Mouse (Mus musculus) midbrain, postnatal 0 days (tissue): Measurements from ENCODE around the gene Ankrd44. TPM values are rescaled to one million over a fixed set of nuclear protein-coding genes. Genes with fewer than 3 reads are reported as not detected.

Source experiments
- ATAC-seq: fragments of 200-750 bp; cut with Nextera tagmentation; 2 replicates; pipeline ENCODE4 v1.8.0; 2017; ENCODE audit warnings: moderate number of reproducible peaks, mild to moderate bottlenecking, moderate TSS enrichment, moderate library complexity; ENCODE audit not compliant: low FRiP score
- DNase-seq: peaks from one replicate; pipeline ENCODE4 v3.0.0-alpha.2; 2015; ENCODE audit warnings: low spot score
- H3K27ac ChIP-seq: fragments of 300-500 bp; sonication (generic); 2 replicates; pipeline ENCODE4 v1.5.1; 2014; ENCODE audit warnings: low read depth, mild to moderate bottlenecking, low read length, mixed read lengths
- H3K27me3 ChIP-seq: fragments of 300-500 bp; sonication (generic); 2 replicates; pipeline ENCODE4 v1.6.1; 2014; ENCODE audit warnings: low read length, control low read depth, mixed read lengths; ENCODE audit not compliant: insufficient read depth
- H3K36me3 ChIP-seq: fragments of 300-500 bp; sonication (generic); 2 replicates; pipeline ENCODE4 v1.6.1; 2014; ENCODE audit warnings: low read length, control low read depth, mixed read lengths; ENCODE audit not compliant: insufficient read depth
- H3K4me1 ChIP-seq: fragments of 300-500 bp; sonication (generic); 2 replicates; pipeline ENCODE4 v1.6.1; 2014; ENCODE audit warnings: mild to moderate bottlenecking, control low read depth, antibody characterized with exemption, low read length, mixed read lengths; ENCODE audit not compliant: insufficient read depth
- H3K4me2 ChIP-seq: fragments of 300-500 bp; sonication (generic); 2 replicates; pipeline ENCODE4 v1.6.1; 2014; ENCODE audit warnings: low read depth, mild to moderate bottlenecking, low read length, mixed read lengths; ENCODE audit not compliant: poor library complexity, severe bottlenecking
- H3K4me3 ChIP-seq: fragments of 300-500 bp; sonication (generic); 2 replicates; pipeline ENCODE4 v1.5.1; 2014; ENCODE audit warnings: low read depth, mild to moderate bottlenecking, low read length, moderate library complexity
- H3K9ac ChIP-seq: fragments of 300-500 bp; sonication (generic); replicated peaks from 2 replicates; pipeline ENCODE4 v1.6.1; 2014; ENCODE audit warnings: mild to moderate bottlenecking, low read length, moderate library complexity, mixed read lengths; ENCODE audit not compliant: poor library complexity, severe bottlenecking
- H3K9me3 ChIP-seq: fragments of 300-500 bp; sonication (generic); 2 replicates; pipeline ENCODE4 v1.6.1; 2016; ENCODE audit warnings: low read length, control low read depth
- CTCF ChIP-seq: IDR thresholded peaks from 2 replicates; pipeline ENCODE4 v1.5.1; 2016; ENCODE audit warnings: antibody characterized with exemption, mild to moderate bottlenecking
- WGBS: fragments of 180-500 bp; shearing (Covaris S2); extraction: QIAGEN DNeasy Blood & Tissue Kit; methylation state at CpG from one replicate; pipeline ENCODE4 v1.1.7; 2014; 5-methylcytosine and 5-hydroxymethylcytosine counted together
- polyA plus RNA-seq: library from polyadenylated mRNA; unstranded; fragments of >200 nt; fragmentation: Nextera tagmentation; extraction: Ambion mirVana; gene quantifications from 2 replicates; pipeline ENCODE4 v1.2.1, GENCODE M21; 2015
- total RNA-seq: library from RNA; depleted of rRNA; stranded (reverse); fragments of >200 nt; gene quantifications from 2 replicates; pipeline ENCODE4 v1.2.3, GENCODE M21; 2014

The Ankrd44 gene
- total and polyA plus RNA-seq, 2 experiments from 2014 or later = 16.7 to 51.6 TPM

GRCm38 (mm10) chr1:54665095-54665494 is 261.1 kb downstream of the Ankrd44 start:
- Histone ChIP-seq H3K4me1 (no peaks in the 10 kb centered on the region; the same call in 1 of the 2 replicates), H3K9me3 (no peaks in the 10 kb centered on the region), H3K36me3 (peaks cover 9% of the 10 kb centered on the region), H3K27me3 (no peaks in the 10 kb centered on the region), H3K27ac (no peak overlapping the region), H3K4me2 (no peak overlapping the region), H3K4me3 (no peak overlapping the region), H3K9ac (no peak overlapping the region)
- ATAC-seq = no peak
- WGBS = 45% methylated on average over 4 of the region's 4 CpGs
- TF ChIP-seq CTCF = no peak
- DNase-seq = no peak

GRCm38 (mm10) chr1:54660674-54661073 is 265.5 kb downstream of the Ankrd44 start:
- H3K4me2 ChIP-seq = no peak overlapping the region
- no peak overlapping the region for H3K27ac ChIP-seq
- peaks cover 13% of the 10 kb centered on the region for H3K36me3 ChIP-seq
- H3K4me3 ChIP-seq = no peak overlapping the region
- no peaks in the 10 kb centered on the region; the same call in 1 of the 2 replicates for H3K4me1 ChIP-seq
- no peaks in the 10 kb centered on the region for H3K9me3 ChIP-seq
- DNase-seq (no peak), ATAC-seq (no peak)
- no peaks in the 10 kb centered on the region for H3K27me3 ChIP-seq
- TF ChIP-seq CTCF = no peak
- no peak overlapping the region for H3K9ac ChIP-seq
- 90% methylated on average over 6 of the region's 6 CpGs for WGBS

GRCm38 (mm10) chr1:54658558-54658957 is 267.6 kb downstream of the Ankrd44 start:
- DNase-seq = no peak
- no peaks in the 10 kb centered on the region for H3K4me1 ChIP-seq
- H3K4me2 ChIP-seq = no peak overlapping the region
- no peak overlapping the region for H3K4me3 ChIP-seq
- H3K27ac ChIP-seq = no peak overlapping the region
- peaks cover 13% of the 10 kb centered on the region for H3K36me3 ChIP-seq
- WGBS = 94% methylated on average over 4 of the region's 4 CpGs
- no peaks in the 10 kb centered on the region for H3K9me3 ChIP-seq
- TF ChIP-seq CTCF = no peak
- no peaks in the 10 kb centered on the region for H3K27me3 ChIP-seq
- no peak overlapping the region for H3K9ac ChIP-seq
- no peak for ATAC-seq

GRCm38 (mm10) chr1:54648237-54648636 is 277.9 kb downstream of the Ankrd44 start:
- Histone ChIP-seq H3K4me3 (no peak overlapping the region), H3K36me3 (peaks cover 7% of the 10 kb centered on the region), H3K27me3 (no peaks in the 10 kb centered on the region), H3K4me1 (peaks cover 3% of the 10 kb centered on the region; the same call in 1 of the 2 replicates), H3K9me3 (no peaks in the 10 kb centered on the region), H3K27ac (no peak overlapping the region), H3K9ac (no peak overlapping the region), H3K4me2 (no peak overlapping the region)
- ATAC-seq (no peak), DNase-seq (no peak)
- no peak for TF ChIP-seq CTCF
- 77% methylated on average over 5 of the region's 5 CpGs for WGBS

DNA sequence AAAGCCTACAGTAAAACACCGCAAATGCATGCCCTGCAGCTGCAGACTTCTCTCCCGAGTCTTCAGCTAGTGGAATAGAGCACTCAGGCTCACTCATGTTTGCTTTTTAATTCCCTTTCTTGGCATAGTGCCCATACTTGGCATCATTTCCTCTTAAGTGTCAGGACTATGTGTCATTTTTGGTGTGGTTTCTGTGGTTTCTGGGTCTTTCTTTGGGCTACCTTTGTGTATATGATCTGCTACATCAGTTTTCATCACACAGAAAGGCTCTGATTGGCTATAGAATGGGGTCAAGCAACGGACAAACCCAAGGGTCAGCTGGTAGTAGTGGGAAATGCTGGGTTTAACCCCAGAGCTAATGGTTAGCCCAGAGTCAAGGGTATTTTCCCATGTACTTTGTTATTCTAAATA is 278.8 kb downstream of the Ankrd44 start:
- Histone ChIP-seq H3K4me2 (no peak overlapping the region), H3K4me3 (no peak overlapping the region), H3K9me3 (no peaks in the 10 kb centered on the region), H3K36me3 (peaks cover 4% of the 10 kb centered on the region), H3K27ac (no peak overlapping the region), H3K27me3 (no peaks in the 10 kb centered on the region), H3K4me1 (peaks cover 3% of the 10 kb centered on the region; the same call in 1 of the 2 replicates), H3K9ac (no peak overlapping the region)
- peak; percentile 74; the same call in 1 of the 2 replicates for ATAC-seq
- 39% methylated on average over 3 of the region's 3 CpGs for WGBS
- DNase-seq = peak; percentile 61
- no peak for TF ChIP-seq CTCF

DNA sequence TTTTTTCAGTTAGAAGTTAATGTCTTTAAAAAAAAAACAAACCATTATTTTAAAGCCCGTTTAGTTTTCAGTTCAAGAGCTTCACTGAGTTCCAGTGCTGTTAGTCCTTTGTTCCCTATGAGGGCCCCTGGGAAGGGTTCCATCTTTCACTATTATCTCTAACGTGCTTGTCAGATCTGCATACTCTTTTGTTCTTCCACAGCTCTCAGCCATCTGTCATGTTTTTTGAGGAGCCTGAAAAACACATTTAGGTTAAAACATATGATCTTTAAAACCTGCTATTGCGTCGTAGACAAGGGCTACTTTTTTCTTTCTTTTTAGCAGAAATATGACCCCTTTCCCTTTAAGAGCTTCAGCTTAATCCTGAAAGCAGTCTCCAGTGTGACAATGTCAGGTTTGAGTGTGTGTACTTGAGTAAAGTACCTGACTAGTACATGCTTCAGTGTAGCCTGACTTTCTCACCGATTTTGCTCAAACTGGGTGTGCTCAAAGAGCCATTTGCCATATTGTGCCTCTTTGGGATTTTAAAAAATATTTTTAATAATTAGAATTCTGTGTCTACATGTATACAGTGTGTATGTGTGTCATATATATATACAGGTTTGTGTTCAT is 285.9 kb downstream of the Ankrd44 start:
- Histone ChIP-seq H3K4me1 (peaks cover 5% of the 10 kb centered on the region; the same call in 1 of the 2 replicates), H3K9me3 (no peaks in the 10 kb centered on the region), H3K4me3 (no peak overlapping the region), H3K27me3 (no peaks in the 10 kb centered on the region), H3K9ac (no peak overlapping the region), H3K27ac (0 out of 2 replicates have a peak overlapping the region, but pooled peaks have one; percentile 18), H3K4me2 (no peak overlapping the region), H3K36me3 (no peaks in the 10 kb centered on the region)
- TF ChIP-seq CTCF = no peak
- DNase-seq (peak; percentile 54), ATAC-seq (no peak)
- WGBS = 21% methylated on average over 5 of the region's 5 CpGs
